Mouse (Mus musculus) midbrain, postnatal 0 days (tissue): ENCODE results near the gene Zbtb8os. TPM values are rescaled to one million over a fixed set of nuclear protein-coding genes. Genes with fewer than 3 reads are reported as not detected.
A peak's percentile ranks its signal among the peaks of the same experiment; 100 is the strongest.
"Not testable (repeated sequence)": the region's sequence is repeated elsewhere in the genome, so short reads cannot be mapped to it uniquely, and the experiment has no call there.

ENCODE experiments used
- ATAC-seq: fragments of 200-750 bp; cut with Nextera tagmentation; 2 replicates; pipeline ENCODE4 v1.8.0; 2017; ENCODE audit warnings: moderate number of reproducible peaks, mild to moderate bottlenecking, moderate TSS enrichment, moderate library complexity; ENCODE audit not compliant: low FRiP score
- DNase-seq: peaks from one replicate; pipeline ENCODE4 v3.0.0-alpha.2; 2015; ENCODE audit warnings: low spot score
- H3K27ac ChIP-seq: fragments of 300-500 bp; sonication (generic); 2 replicates; pipeline ENCODE4 v1.5.1; 2014; ENCODE audit warnings: low read depth, mild to moderate bottlenecking, low read length, mixed read lengths
- H3K27me3 ChIP-seq: fragments of 300-500 bp; sonication (generic); 2 replicates; pipeline ENCODE4 v1.6.1; 2014; ENCODE audit warnings: low read length, control low read depth, mixed read lengths; ENCODE audit not compliant: insufficient read depth
- H3K36me3 ChIP-seq: fragments of 300-500 bp; sonication (generic); 2 replicates; pipeline ENCODE4 v1.6.1; 2014; ENCODE audit warnings: low read length, control low read depth, mixed read lengths; ENCODE audit not compliant: insufficient read depth
- H3K4me1 ChIP-seq: fragments of 300-500 bp; sonication (generic); 2 replicates; pipeline ENCODE4 v1.6.1; 2014; ENCODE audit warnings: mild to moderate bottlenecking, control low read depth, antibody characterized with exemption, low read length, mixed read lengths; ENCODE audit not compliant: insufficient read depth
- H3K4me2 ChIP-seq: fragments of 300-500 bp; sonication (generic); 2 replicates; pipeline ENCODE4 v1.6.1; 2014; ENCODE audit warnings: low read depth, mild to moderate bottlenecking, low read length, mixed read lengths; ENCODE audit not compliant: poor library complexity, severe bottlenecking
- H3K4me3 ChIP-seq: fragments of 300-500 bp; sonication (generic); 2 replicates; pipeline ENCODE4 v1.5.1; 2014; ENCODE audit warnings: low read depth, mild to moderate bottlenecking, low read length, moderate library complexity
- H3K9ac ChIP-seq: fragments of 300-500 bp; sonication (generic); replicated peaks from 2 replicates; pipeline ENCODE4 v1.6.1; 2014; ENCODE audit warnings: mild to moderate bottlenecking, low read length, moderate library complexity, mixed read lengths; ENCODE audit not compliant: poor library complexity, severe bottlenecking
- H3K9me3 ChIP-seq: fragments of 300-500 bp; sonication (generic); 2 replicates; pipeline ENCODE4 v1.6.1; 2016; ENCODE audit warnings: low read length, control low read depth
- CTCF ChIP-seq: IDR thresholded peaks from 2 replicates; pipeline ENCODE4 v1.5.1; 2016; ENCODE audit warnings: antibody characterized with exemption, mild to moderate bottlenecking
- WGBS: fragments of 180-500 bp; shearing (Covaris S2); extraction: QIAGEN DNeasy Blood & Tissue Kit; methylation state at CpG from one replicate; pipeline ENCODE4 v1.1.7; 2014; 5-methylcytosine and 5-hydroxymethylcytosine counted together
- polyA plus RNA-seq: library from polyadenylated mRNA; unstranded; fragments of >200 nt; fragmentation: Nextera tagmentation; extraction: Ambion mirVana; gene quantifications from 2 replicates; pipeline ENCODE4 v1.2.1, GENCODE M21; 2015
- total RNA-seq: library from RNA; depleted of rRNA; stranded (reverse); fragments of >200 nt; gene quantifications from 2 replicates; pipeline ENCODE4 v1.2.3, GENCODE M21; 2014

Gene Zbtb8os
- total and polyA plus RNA-seq, 2 experiments from 2014 or later, result 4.1 to 15.6 TPM

DNA sequence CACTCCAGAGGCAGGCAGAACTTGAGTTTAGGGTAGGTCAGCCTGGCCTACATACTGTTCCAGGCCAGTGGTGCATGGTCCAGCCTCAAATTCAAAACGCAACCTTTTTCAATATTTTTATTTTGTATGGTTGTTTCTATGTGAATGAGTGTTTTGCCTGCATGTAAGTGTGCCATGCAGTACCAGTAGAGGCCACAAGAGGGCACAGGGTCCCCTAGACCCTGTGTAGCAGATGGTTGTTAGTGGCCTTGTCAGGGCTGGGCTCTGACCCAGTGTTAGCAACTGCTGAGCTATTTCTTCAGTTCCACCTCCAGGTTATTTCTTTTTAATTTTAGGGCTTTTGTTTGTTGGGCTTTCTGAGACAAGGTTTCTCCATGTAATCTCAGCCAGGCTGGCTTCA, 15.1 kb downstream of the Zbtb8os start:
- 9% methylated on average over 1 of the region's 1 CpGs for WGBS
- DNase-seq (peak; percentile 87), ATAC-seq (0 out of 2 replicates have a peak, but pooled peaks have one; percentile 62)
- H3K4me3 ChIP-seq, result no peak overlapping the region
- H3K4me1 ChIP-seq, result no peaks in the 10 kb centered on the region
- peaks cover 17% of the 10 kb centered on the region for H3K36me3 ChIP-seq
- H3K27ac ChIP-seq, result no peak overlapping the region
- H3K9ac ChIP-seq, result no peak overlapping the region
- no peaks in the 10 kb centered on the region for H3K9me3 ChIP-seq
- H3K4me2 ChIP-seq, result no peak overlapping the region
- peak; percentile 99 for TF ChIP-seq CTCF
- H3K27me3 ChIP-seq, result no peaks in the 10 kb centered on the region

DNA sequence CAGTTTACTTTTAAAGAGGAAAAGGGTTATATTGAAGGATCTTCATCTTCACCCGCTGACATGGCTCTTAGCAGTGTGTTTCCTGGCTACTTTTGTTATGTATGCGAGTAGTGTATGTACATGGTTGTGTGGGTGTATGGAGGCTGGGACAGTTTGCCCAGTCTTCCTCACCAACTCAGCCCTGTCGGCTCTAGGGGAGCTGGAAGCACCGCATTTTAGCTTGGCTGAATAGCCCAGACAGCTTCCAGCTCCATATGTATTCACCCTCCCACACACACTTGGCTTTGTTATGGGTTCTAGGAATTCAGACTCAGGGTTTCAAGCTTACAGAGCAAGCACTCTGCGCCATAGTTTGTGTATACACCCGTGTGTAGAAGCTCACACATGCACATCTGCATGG, 15.6 kb downstream of the Zbtb8os start:
- TF ChIP-seq CTCF, result no peak
- ATAC-seq, result no peak

DNA sequence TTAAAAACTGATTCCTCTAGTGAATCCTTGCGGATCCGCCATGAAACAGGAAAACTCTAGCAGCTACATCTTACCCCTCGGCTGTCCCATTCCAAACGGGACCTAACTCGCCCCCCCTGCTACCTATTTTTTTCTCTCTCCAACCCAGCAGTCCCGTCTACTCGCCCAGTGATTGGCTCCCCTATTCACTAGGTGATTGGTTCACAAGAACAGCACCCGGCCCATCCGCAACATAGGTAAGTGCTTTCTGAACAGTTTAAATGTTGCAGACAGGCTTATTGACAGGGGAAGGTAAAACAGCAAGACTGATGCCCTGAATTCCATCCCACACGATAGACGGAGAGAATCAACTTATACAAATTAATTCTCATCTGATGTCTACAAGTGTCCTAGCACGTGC, 17.7 kb downstream of the Zbtb8os start:
- no peaks in the 10 kb centered on the region for H3K27me3 ChIP-seq
- H3K9me3 ChIP-seq, result no peaks in the 10 kb centered on the region
- H3K27ac ChIP-seq, result no peak overlapping the region
- H3K4me1 ChIP-seq, result no peaks in the 10 kb centered on the region
- 93% methylated on average over 12 of the region's 12 CpGs for WGBS
- H3K36me3 ChIP-seq, result peaks cover 26% of the 10 kb centered on the region
- no peak for DNase-seq
- H3K4me3 ChIP-seq, result no peak overlapping the region
- no peak overlapping the region for H3K4me2 ChIP-seq
- H3K9ac ChIP-seq, result no peak overlapping the region
- TF ChIP-seq CTCF, result no peak
- ATAC-seq, result no peak

More for the DNA sequence above, 15.6 kb downstream of the Zbtb8os start:
- WGBS, result 76% methylated on average over 6 of the region's 6 CpGs
- Histone ChIP-seq H3K4me1 (no peaks in the 10 kb centered on the region), H3K4me2 (no peak overlapping the region), H3K4me3 (no peak overlapping the region), H3K9me3 (no peaks in the 10 kb centered on the region), H3K27ac (no peak overlapping the region), H3K27me3 (no peaks in the 10 kb centered on the region), H3K36me3 (peaks cover 20% of the 10 kb centered on the region), H3K9ac (no peak overlapping the region)
- DNase-seq, result no peak

DNA sequence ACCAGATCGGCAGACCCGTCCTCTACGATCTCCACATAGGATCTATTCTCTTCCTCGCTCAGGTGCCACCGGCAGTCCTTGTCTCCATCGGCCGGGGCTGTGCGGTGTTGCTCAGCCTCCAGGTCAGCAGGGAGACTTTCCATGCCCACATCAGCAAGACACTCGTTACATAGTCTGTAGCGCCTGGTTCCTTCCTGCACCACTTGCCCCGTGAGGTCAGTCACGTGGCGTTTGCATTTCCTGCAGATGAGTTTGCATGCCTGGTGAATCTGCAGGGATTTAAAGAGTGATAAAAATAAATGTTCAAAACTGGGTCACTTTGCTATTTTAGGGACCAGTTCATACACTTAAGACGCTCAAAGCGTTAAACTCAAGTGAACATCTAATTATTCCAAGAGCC, 18.7 kb downstream of the Zbtb8os start:
- H3K36me3 ChIP-seq, result peaks cover 31% of the 10 kb centered on the region
- H3K27ac ChIP-seq, result no peak overlapping the region

DNA sequence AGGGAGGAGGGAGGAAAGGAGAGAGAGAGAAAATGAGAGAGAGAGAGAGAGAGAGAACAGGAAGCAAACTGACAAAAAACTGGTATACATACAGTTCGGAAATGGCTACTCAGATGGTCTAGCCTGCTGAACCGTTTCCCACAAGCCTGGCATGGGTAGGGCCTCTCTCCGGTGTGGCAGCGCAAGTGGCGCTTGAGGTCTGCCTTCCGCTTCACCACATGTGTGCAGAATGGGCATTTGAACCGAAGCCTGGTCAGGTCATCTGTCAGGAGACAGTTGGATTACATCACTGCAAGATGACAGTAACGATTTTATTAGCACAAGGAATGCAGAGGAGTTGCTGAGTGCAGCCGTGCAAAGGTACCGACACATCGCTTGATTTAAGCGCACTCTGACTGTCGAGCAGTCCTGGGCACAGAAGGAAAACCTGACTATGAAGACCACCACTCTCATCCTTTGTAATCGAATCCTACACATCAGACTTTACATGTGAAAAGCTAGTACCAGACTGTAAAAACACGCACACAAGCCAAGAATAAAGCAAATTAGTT, 22.2 kb downstream of the Zbtb8os start:
- no peak for ATAC-seq
- Histone ChIP-seq H3K9ac (no peak overlapping the region), H3K36me3 (peaks cover 33% of the 10 kb centered on the region), H3K4me2 (no peak overlapping the region), H3K9me3 (no peaks in the 10 kb centered on the region), H3K4me1 (no peaks in the 10 kb centered on the region), H3K27ac (no peak overlapping the region), H3K27me3 (no peaks in the 10 kb centered on the region), H3K4me3 (no peak overlapping the region)
- DNase-seq, result no peak
- 87% methylated on average over 15 of the region's 15 CpGs for WGBS
- no peak for TF ChIP-seq CTCF

More for the DNA sequence above, 18.7 kb downstream of the Zbtb8os start:
- Histone ChIP-seq H3K4me3 (no peak overlapping the region), H3K9me3 (no peaks in the 10 kb centered on the region), H3K4me2 (no peak overlapping the region), H3K27me3 (no peaks in the 10 kb centered on the region), H3K9ac (no peak overlapping the region), H3K4me1 (no peaks in the 10 kb centered on the region)
- TF ChIP-seq CTCF, result no peak
- ATAC-seq (no peak), DNase-seq (peak; percentile 12)
- 82% methylated on average over 15 of the region's 15 CpGs for whole genome bisulfite sequencing

DNA sequence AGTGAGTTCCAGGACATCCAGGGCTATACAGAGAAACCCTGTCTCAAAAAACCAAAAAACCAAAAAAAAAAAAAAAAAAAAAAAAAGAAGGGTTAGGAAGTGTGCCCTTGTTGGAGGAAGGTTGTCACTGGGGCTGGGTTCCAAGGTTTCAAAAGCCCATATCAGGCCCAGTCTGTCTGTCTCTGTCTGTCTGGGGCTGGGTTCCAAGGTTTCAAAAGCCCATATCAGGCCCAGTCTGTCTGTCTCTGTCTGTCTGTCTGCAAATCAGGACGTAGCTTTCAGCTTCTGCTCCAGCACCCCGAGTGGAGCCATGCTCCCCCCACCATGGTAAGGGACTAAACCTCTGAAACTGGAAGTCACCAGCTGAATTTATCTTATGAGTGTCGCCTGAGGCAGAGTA, 26.7 kb downstream of the Zbtb8os start:
- H3K9me3 ChIP-seq, H3K4me1 ChIP-seq, H3K9ac ChIP-seq, H3K27me3 ChIP-seq, ATAC-seq, DNase-seq, H3K4me2 ChIP-seq, H3K27ac ChIP-seq, H3K4me3 ChIP-seq: not testable (repeated sequence)
- peaks cover 21% of the 10 kb centered on the region for H3K36me3 ChIP-seq
- 79% methylated on average over 3 of the region's 3 CpGs for WGBS
